Mouse (Mus musculus): Measurements from ENCODE around the gene Siva1.

Gene Siva1

DNA sequence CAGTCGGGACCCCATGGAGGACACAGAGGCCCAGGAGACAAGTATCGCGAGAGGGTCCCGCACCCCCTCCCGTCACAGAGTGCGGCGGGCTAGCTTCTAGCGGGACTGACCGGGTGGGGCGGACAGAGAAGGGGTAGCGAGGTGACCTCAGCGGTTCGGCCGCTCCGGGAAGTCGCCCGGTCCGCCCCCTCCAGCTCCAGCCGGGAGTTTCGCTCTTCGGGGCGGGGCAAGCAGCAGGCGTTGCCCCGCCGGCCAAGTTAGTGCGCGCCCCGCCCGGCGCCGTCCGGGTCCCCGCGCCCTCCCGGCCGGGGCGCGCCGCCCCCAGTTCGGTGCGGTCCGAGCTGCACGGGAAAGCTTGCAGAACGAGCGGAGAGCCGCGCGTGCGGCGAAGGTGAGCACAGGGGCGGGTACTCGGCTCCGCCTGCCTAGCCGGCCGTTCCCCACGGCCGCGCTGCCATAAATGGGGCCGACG, 34.1 kb downstream of the Siva1 start, which contains the start of gene Zbtb42:
Gene Zbtb42 (plus strand): TSS at position 274 of the 472 bp plus-strand sequence.
- peak in 1 of 2 experiments; percentile 52 for DNase-seq (ENCODE audit: low spot score in 2 of 2)

DNA sequence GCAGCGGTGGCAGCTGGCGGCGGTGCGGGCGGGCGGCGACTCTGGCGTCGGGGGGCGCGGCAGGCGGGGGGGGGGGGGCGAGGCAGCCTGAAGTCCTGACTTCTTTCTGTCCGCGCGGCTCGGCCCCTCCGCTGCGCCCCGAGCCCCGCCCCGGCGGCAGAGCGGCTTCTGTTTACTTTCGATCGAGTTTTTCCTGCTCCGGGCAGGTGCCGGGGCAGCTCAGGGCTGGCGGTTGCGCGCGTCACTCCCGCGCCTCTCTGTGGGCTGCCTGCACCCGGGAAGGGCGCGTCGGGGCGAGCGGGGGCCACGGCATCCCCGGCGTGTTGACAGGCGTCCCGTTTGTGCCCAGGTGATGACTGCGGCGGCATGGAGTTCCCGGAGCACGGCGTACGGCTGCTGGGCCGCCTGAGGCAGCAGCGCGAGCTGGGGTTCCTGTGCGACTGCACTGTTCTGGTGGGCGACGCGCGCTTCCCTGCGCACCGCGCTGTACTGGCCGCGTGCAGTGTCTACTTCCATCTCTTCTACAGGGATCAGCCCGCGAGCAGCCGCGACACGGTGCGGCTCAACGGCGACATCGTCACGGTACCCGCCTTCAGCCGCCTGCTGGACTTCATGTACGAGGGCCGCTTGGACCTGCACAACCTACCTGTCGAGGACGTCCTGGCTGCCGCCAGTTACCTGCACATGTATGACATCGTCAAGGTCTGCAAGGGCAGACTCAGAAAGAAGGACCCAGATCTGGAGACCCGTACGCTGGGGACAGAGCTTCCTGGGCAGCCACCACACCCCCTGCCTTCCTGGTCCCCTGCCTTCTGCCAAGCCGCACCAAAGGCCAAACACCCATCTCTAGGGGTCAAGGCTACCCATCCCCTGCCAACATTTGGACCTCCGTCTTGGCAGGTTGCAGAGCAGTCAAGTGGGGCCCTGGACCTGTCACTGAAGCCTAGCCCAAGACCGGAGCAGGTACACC, 34.8 kb downstream of the Siva1 start:
- peak in 1 of 2 experiments; percentile 49 for DNase-seq (ENCODE audit: low spot score in 2 of 2)

- no peak for DNase-seq (ENCODE audit: low spot score in 2 of 2)
Measured at GRCm38 (mm10) chr12:112683351-112683750, 38.9 kb downstream of the Siva1 start.

DNA sequence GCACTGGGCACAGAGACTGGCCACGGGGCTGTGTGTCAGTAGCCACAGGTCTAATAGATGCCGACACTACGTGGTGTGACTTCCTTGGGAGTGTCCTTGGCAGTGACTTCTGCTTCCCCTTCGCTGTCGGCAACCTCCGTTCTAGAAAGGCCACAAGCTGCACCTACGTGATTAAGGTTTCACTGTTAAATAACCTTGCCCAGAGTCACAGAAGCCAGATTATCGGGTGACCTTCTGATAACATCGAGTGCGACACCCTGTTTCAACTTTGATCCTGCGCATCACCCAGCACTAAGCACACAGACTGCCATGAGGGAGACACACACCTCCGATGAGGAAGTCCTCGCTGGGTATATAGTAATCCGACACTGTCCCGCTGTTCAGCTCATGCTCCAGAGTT, 44.0 kb downstream of the Siva1 start:
- DNase-seq (ENCODE audit: low spot score in 2 of 2) = peak in 1 of 2 experiments; percentile 25

GRCm38 (mm10) chr12:112693185-112694126, 49.0 kb downstream of the Siva1 start:
- DNase-seq (ENCODE audit: low spot score in 2 of 2) = peak; percentile 77 to 91

DNA sequence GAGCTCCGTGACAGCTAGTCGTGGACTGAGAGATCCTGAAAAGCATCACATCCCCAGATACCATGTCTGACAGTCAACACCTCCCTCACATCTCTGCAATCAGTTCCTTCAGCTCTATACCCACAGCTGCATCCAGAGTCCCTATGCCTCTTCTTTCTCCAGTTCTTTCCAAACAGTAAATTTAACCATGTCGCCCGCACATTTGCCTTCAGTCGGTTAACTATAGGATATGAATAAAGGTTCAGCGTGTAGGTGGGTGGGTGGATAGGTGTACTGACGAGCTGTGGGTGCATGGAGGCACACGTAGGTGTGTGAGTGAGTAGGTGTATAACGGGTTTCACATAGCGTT, 49.6 kb downstream of the Siva1 start:
- DNase-seq (ENCODE audit: low spot score in 2 of 2) = no peak

- DNase-seq (ENCODE audit: low spot score in 2 of 2) = no peak
Measured at GRCm38 (mm10) chr12:112696806-112697425, 52.4 kb downstream of the Siva1 start.

Data from spleen, postnatal 10 days (tissue).